Mouse (Mus musculus) thymus, adult 2 months (tissue): ENCODE measurements around the gene Ugt1a5. TPM values are rescaled to one million over a fixed set of nuclear protein-coding genes. Genes with fewer than 3 reads are reported as not detected.
"Not testable (repeated sequence)": the region's sequence is repeated elsewhere in the genome, so short reads cannot be mapped to it uniquely, and the experiment has no call there.

ENCODE experiments used
- DNase-seq: peaks from one replicate; pipeline ENCODE4 v3.0.0; 2021
- H3K27ac ChIP-seq: fragments of 200-500 bp; 2 replicates; pipeline ENCODE4 v1.5.1; 2012; ENCODE audit warnings: low read length, control low read depth; ENCODE audit not compliant: control insufficient read depth, insufficient read depth
- H3K27me3 ChIP-seq: fragments of 200-500 bp; 2 replicates; pipeline ENCODE4 v1.6.1; 2012; ENCODE audit warnings: mild to moderate bottlenecking, low read length, moderate library complexity, mixed read lengths; ENCODE audit not compliant: control insufficient read depth, insufficient read depth
- H3K36me3 ChIP-seq: fragments of 200-500 bp; 2 replicates; pipeline ENCODE4 v1.6.1; 2012; ENCODE audit warnings: mild to moderate bottlenecking, low read length, moderate library complexity; ENCODE audit not compliant: control insufficient read depth, insufficient read depth
- H3K4me1 ChIP-seq: fragments of 200-500 bp; replicated peaks from 2 replicates; pipeline ENCODE4 v1.6.1; 2012; ENCODE audit warnings: low read length; ENCODE audit not compliant: control insufficient read depth, insufficient read depth
- H3K4me3 ChIP-seq: fragments of 200-500 bp; 2 replicates; pipeline ENCODE4 v1.5.1; 2012; ENCODE audit warnings: mild to moderate bottlenecking, low read length, control low read depth, moderate library complexity; ENCODE audit not compliant: control insufficient read depth, insufficient read depth
- CTCF ChIP-seq: fragments of 200-500 bp; IDR thresholded peaks from 2 replicates; pipeline ENCODE4 v1.5.1; 2012; ENCODE audit warnings: mild to moderate bottlenecking, control low read depth, low read length, moderate library complexity, borderline replicate concordance; ENCODE audit not compliant: control insufficient read depth, poor library complexity, insufficient read depth; ENCODE audit errors: extremely low read depth
- POLR2A ChIP-seq: fragments of 200-500 bp; IDR thresholded peaks from 2 replicates; pipeline ENCODE4 v1.6.1; 2012; ENCODE audit warnings: mild to moderate bottlenecking, low read length, control low read depth, moderate library complexity; ENCODE audit not compliant: control insufficient read depth, poor library complexity, insufficient read depth; ENCODE audit errors: extremely low read depth
- WGBS: fragments of 180-500 bp; shearing (Covaris S2); methylation state at CpG from one replicate; pipeline ENCODE4 v1.1.7; 2018; 5-methylcytosine and 5-hydroxymethylcytosine counted together
- polyA plus RNA-seq: library from polyadenylated mRNA; depleted of rRNA; stranded (reverse); fragments of >200 nt; gene quantifications from 2 replicates; pipeline ENCODE4 v1.2.3, GENCODE M21; 2012; rRNA removed

Gene Ugt1a5
- 0.08 and 0.09 TPM in 2 replicates for polyA plus RNA-seq

DNA sequence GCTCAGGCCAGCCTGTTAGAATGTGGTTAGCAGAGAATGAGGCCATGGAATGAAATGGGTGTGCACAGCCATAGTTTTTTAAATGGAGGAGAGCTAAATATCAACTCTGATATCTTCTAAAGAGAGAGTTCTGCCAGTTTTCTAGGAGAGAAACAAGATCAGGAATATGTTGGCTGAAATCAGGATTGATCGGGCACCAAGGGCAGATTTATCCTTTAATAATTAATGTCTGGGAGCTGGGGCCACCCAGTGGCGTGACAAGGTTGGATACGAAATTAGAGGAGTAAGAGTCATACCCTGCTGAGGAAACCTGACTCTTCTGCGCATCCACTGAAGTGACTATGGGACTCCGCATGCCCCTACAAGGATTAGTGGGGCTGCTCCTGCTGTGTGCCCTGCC lies at the start of gene Ugt1a5:
Ugt1a5 (plus strand) TSS at position 302 of the 400 bp plus-strand sequence.
- no peaks in the 10 kb centered on the region for H3K36me3 ChIP-seq
- DNase-seq = no peak
- no peaks in the 10 kb centered on the region for H3K27me3 ChIP-seq
- no peak within 1 kb of the TSS for H3K4me3 ChIP-seq
- 95% methylated on average over 5 of the region's 5 CpGs for WGBS
- no peak within 1 kb of the TSS for H3K27ac ChIP-seq
- no peaks in the 10 kb centered on the region for H3K4me1 ChIP-seq
- TF ChIP-seq POLR2A (no peak), CTCF (no peak)

DNA sequence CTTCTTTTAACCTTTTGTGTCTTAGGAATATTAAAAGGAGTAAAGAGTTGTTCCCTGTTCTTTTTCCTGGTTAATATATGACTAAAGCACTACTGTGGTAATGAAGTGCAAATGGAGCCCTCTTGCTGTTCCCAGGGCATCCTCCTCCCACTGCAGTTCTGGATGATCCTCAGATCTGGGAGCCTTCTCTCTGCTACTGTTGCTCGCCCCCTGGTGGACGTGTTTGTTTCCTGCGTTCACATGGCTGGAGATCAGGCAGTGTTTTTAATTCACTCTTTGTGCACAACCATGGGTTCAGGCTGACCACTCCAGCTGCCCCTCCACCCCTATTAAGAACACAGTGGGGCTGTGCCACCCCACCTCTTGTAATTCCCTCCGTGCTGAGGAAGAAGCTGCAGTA lies 45.3 kb upstream of the Ugt1a5 start:
- DNase-seq, H3K36me3 ChIP-seq, H3K4me3 ChIP-seq, H3K27ac ChIP-seq, H3K27me3 ChIP-seq, H3K4me1 ChIP-seq: not testable (repeated sequence)
- peak; percentile 29; the same call in 1 of the 2 replicates for TF ChIP-seq CTCF
- WGBS = 50% methylated on average over 4 of the region's 4 CpGs

DNA sequence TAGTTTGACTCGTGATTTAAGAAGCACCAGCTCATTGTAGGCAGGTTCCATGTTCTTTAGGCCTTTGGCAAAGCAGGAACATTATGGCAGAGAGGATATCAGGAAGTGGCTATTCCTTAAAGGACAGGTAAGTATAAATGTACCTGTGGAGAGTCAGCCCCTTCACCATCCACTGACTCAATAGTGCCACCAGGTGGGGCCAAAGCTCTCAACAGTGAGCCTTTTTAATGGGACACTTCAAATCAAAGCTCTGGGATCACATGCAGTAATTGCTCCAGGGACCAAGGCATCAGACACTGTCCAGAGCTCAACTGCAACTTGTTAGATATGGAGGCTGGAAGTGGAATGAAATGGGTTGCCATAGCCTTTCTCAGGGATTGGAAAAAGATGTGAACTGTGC lies 44.3 kb upstream of the Ugt1a5 start:
- H3K36me3 ChIP-seq, H3K27me3 ChIP-seq, H3K4me1 ChIP-seq, H3K4me3 ChIP-seq, DNase-seq, H3K27ac ChIP-seq: not testable (repeated sequence)
- WGBS = no CpG with 5 or more reads among the region's 1 CpGs

DNA sequence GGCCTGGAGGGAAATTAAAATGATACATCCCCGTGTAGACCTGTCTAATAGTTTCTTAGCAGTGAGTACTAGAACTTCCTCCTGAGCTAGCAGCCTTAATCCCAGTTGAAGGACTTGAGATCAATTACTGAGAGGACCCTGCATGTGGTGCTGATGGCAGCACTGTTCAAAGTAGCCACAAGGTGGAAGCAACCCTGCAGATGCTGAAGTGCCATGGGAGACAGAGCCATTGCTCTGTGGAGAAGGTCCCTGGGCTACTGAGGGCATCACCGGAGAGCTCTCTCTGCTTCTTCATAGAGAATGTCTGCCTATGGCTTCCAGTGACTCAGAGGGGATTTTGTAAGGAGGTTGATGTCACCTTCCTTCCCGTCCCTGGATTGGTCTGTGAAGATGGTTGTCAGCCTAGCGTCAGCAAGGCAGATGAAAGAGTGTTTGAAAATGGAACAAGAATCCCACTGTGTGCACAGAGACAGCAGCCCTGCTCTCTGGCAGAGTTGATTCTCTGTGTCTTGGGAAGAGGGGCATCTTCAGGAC lies 39.9 kb upstream of the Ugt1a5 start:
- 85% methylated on average over 4 of the region's 4 CpGs for WGBS
- not testable (repeated sequence) for DNase-seq, H3K27ac ChIP-seq, H3K27me3 ChIP-seq, H3K4me3 ChIP-seq, H3K4me1 ChIP-seq, H3K36me3 ChIP-seq

DNA sequence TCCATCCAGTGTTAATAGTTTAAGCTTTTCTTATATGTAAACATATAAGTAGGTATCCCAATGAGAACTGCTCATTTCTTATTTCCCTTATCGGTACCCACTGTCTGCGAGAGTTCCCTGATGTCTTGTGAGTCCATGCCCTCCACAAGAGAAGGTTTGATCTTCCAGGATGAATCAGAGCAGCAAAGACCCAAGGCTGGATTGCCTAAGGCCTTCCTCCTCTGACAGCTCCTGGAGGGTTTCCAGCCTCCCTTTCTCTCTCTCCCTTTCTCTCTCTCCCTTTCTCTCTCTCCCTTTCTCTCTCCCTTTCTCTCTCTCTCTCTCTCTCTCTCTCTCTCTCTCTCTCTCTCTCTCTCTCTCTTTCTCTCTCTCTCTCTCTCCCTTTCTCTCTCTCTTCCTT lies 36.7 kb upstream of the Ugt1a5 start:
- DNase-seq, H3K4me1 ChIP-seq, H3K36me3 ChIP-seq, H3K27ac ChIP-seq, H3K27me3 ChIP-seq, H3K4me3 ChIP-seq: not testable (repeated sequence)
- WGBS = 93% methylated on average over 2 of the region's 2 CpGs

DNA sequence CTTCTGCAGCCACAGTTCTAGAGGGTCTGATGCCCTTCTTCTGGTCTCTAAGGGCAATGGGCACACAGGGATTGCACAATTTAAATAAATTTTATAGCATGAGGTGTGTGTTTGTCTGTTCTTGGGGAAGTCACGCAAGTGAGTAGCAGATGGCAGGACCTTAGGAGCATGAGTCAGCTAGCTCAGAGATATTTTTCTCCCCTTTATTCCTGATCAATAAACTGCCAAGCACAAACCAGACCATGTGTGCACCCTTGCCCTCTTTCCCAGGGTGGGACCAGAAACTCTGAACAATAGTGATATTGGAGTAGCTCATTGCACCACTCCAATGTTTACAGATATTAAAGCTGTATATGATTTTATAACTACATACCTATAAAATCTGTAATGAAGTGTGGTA lies 35.6 kb upstream of the Ugt1a5 start:
- not testable (repeated sequence) for H3K4me3 ChIP-seq, H3K27me3 ChIP-seq, H3K36me3 ChIP-seq, H3K4me1 ChIP-seq, DNase-seq, H3K27ac ChIP-seq
- WGBS = 96% methylated on average over 1 of the region's 1 CpGs

DNA sequence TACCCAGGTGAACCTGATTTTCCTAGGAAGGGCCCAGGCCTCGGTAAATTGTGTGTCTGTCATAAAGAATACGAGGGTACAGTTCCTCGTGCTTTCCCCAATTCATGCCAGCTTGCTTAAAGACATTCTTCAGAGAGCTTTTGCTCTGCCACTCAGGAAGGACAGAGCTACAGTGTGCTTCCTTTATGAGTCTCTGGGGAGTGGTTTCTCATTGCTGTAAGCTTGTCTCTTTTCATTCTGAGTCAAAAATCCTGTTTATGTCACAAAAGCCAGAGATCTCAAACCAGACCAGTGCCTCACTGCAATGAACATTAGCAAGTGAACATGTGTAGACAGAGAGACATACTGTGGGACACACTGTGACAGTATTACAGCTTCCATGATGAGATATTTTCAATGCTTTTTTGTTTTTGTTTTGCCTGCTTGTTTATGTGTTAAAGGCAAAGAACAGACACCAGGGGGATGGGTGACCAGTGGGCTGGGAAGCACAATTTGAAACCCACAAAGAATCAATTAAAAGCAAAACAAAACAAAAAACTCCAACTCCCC lies 31.8 kb upstream of the Ugt1a5 start:
- H3K27ac ChIP-seq = no peak overlapping the region
- WGBS = 11% methylated on average over 3 of the region's 3 CpGs
- no peak for DNase-seq

DNA sequence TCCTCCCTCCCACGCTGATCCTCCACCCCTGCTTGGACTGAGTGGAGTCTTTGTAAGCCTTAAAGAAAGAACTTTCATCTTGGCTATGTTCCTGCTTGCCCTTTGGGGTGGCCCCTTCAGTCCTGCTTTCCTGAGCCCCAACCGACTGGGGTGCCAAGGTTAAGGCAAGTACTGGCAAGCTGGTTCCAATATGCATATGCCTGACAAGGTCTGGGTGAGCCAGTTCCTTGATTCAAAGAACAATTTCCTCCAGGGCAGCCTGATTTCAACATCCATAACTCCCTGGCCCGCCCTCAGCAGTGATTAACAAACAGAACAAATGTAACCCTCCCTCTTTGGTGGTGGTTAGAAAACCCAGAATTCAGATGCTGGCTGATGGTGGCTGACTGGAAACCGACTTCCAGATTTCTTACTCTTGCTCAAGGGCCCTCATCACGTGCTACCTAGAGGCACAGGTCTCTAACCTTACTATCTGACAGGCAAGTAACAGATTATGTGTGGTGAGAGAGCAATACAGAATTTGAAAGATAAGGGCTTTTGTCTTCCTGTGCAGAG lies 31.3 kb upstream of the Ugt1a5 start, which contains the start of gene Ugt1a6a:
Ugt1a6a (plus strand) TSS at position 353 of the 555 bp plus-strand sequence.
- H3K4me1 ChIP-seq, DNase-seq, H3K27ac ChIP-seq, H3K36me3 ChIP-seq, H3K4me3 ChIP-seq, H3K27me3 ChIP-seq: not testable (repeated sequence)
- WGBS = 38% methylated on average over 5 of the region's 5 CpGs

More for the DNA sequence above, 31.8 kb upstream of the Ugt1a5 start:
- H3K27me3 ChIP-seq = no peaks in the 10 kb centered on the region
- H3K36me3 ChIP-seq = no peaks in the 10 kb centered on the region
- no peak overlapping the region for H3K4me3 ChIP-seq
- H3K4me1 ChIP-seq = no peaks in the 10 kb centered on the region
- TF ChIP-seq CTCF = no peak
- TF ChIP-seq POLR2A = no peak

DNA sequence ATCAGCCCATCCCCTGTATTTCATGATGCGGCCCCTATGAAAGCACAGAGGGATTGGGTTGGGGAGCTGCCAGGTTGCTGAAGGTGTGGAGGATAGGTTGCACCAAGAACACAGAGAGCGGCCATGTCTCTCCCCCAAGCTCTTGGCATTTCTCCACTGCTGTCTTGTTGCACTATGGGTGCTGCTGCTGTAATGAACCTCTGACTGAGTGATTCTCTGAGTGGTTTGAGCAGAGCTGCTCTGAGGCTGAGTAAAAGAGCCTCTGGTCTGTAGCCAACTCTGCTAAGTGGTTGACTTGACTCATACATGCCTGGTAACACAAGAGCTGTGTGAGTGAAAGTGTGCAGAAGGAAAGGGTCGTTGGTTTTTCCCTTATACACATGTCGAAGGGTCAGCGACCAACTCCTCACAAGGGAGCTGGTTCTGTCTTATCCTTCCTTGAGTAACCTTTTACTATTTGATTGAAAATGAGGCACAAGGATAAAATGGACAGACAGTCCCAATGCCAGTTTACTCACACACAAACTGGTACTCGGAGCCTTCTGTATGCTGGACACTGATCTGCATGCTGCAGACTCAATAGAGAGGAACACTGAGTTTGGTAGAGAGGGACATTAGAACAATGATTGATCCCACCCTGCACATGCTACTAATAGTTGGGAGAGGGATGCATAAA lies 30.4 kb upstream of the Ugt1a5 start:
- not testable (repeated sequence) for H3K4me3 ChIP-seq, H3K27me3 ChIP-seq, H3K36me3 ChIP-seq, DNase-seq, H3K4me1 ChIP-seq, H3K27ac ChIP-seq
- WGBS = 97% methylated on average over 6 of the region's 6 CpGs
